Mouse (Mus musculus) mammary gland, adult 2 months (tissue): Measurements from ENCODE around the gene Tnfsf13b. TPM values are rescaled to one million over a fixed set of nuclear protein-coding genes. Genes with fewer than 3 reads are reported as not detected.

Experiments used
- polyA plus RNA-seq: library from polyadenylated mRNA; depleted of rRNA; stranded (reverse); fragments of >200 nt; gene quantifications from 2 replicates; pipeline ENCODE4 v1.2.3, GENCODE M21; 2012; ENCODE audit warnings: low replicate concordance; rRNA removed

The Tnfsf13b gene
- 5.0 and 9.3 TPM in 2 replicates for polyA plus RNA-seq

DNA sequence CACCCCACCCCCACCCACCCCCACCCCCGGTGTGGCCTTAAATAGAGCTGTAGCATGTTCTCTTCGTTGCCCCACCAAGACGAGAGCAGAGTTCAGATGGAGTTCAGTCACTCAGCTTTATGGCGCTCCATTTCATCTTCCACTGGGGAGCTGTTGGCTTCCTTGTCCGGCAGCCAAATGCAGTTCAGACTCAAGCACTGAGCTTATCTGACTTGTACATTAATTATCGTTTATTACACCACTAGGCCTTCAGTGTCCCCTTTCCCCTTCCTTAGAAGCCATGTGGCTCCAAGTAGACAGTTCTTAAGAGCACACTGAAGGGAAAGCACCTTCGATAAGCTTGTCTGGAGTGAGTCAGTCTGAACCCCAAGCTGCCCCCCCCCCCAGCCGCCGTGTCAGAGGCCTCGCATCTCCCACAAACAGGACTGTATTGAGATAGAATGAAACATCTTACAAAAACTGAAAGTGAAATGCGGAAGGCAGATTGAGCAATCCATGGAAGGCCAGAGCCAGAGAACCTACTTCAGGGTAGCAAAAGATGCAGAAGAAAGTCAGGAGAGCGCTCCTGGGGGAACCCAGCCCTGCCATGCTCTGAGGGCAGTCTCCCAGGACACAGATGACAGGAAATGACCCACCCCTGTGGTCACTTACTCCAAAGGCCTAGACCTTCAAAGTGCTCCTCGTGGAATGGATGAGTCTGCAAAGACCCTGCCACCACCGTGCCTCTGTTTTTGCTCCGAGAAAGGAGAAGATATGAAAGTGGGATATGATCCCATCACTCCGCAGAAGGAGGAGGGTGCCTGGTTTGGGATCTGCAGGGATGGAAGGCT, at the start of gene Tnfsf13b:
Tnfsf13b (plus strand) TSS at position 312 of the 830 bp plus-strand sequence.

DNA sequence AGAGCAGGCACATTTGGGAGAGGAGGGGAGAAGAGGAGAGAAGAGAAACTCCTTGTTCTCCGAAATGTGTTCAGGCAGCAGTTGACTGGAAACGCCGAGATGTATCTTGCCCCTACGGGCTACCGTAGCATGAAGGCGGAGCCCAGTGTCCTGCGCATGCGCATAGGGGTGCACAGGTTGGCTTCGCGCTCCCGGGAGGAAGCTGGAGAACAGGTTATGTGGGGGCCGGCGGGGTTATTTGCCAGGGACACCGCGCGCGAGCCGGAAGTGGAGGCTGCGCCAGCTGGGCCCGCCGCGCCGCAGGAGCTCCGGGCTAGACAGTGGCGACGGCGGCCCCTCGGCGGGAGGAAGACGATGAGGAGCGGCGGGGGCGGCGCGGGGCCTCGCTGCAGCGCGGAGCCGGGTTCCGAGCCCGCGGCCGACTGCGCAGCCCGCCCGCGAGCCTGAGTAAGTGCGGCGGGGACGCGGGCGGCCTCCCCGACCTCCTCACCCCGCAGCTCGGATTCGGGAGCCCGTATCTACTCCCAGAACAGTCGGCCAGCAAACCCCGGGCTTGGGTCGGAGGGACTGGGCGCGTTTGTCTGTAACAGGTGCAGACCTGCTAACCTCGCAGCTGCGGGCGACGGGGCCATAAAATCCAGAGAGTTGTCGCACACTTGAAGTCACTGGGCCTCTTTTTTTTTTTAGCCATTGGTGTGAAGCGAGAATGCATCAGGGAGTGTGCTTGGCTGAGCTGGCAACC, 28.5 kb upstream of the Tnfsf13b start, which contains the start of the genes Lig4 and Abhd13:
Lig4 (minus strand) TSS at position 114 of the 742 bp plus-strand sequence.
Abhd13 (plus strand) TSS at position 135 of the 742 bp plus-strand sequence.

Other genes with a start within 250 kb of the Tnfsf13b start
- 0.05 and 0.11 TPM in 2 replicates for gene Fam155a, start 235.3 kb upstream of the Tnfsf13b start, polyA plus RNA-seq
- gene Gm10217, start 142.2 kb upstream of the Tnfsf13b start, polyA plus RNA-seq: not detected in 2 replicates
- 1.5 and 1.8 TPM in 2 replicates for gene Lig4, start 28.8 kb upstream of the Tnfsf13b start, polyA plus RNA-seq
- gene Abhd13, start 28.8 kb upstream of the Tnfsf13b start, polyA plus RNA-seq: 3.6 and 6.6 TPM in 2 replicates
- 0.34 and 0.63 TPM in 2 replicates for gene Myo16, start 147.4 kb downstream of the Tnfsf13b start, polyA plus RNA-seq